Comparison of ENCODE assay signal across 19 mouse cellular contexts in genomic region chr11:59749050-59749449, GRCm38 (mm10). TPM values are rescaled to one million over a fixed set of nuclear protein-coding genes. Genes with fewer than 3 reads are reported as not detected.
"Had no signal": no experiment of that assay in that cellular context is flagged by ENCODE, and none has a peak within 500 bp of the region (broad histone marks: within the 10 kb centered on the region; RNA-seq: fewer than 3 reads in every experiment).

No protein-coding gene starts in this region.

- H3K9ac ChIP-seq: lung, embryonic 15.5 days; midbrain, embryonic 12.5 days; neural tube, embryonic 13.5 days; neural tube, embryonic 15.5 days had no signal

- DNase-seq: lung, adult 18-20 months; lung, postnatal 10 days; lung, postnatal 4 days; midbrain, embryonic 14.5 days; right cerebral cortex, adult 18-20 months; right cerebral cortex, postnatal 25 days; right cerebral cortex, postnatal 4 days; spleen, adult 18-20 months; thymus, adult 18-20 months; thymus, postnatal 14 days; thymus, postnatal 36 days had no signal

- H3K4me1 ChIP-seq: lung, embryonic 15.5 days; midbrain, embryonic 10.5 days; midbrain, embryonic 12.5 days; neural tube, embryonic 13.5 days; neural tube, embryonic 15.5 days had no signal

- H3K27me3 ChIP-seq: lung, embryonic 15.5 days; midbrain, embryonic 12.5 days; neural tube, embryonic 13.5 days; neural tube, embryonic 15.5 days had no signal

- H3K27ac ChIP-seq: lung, embryonic 15.5 days; midbrain, embryonic 10.5 days; midbrain, embryonic 12.5 days; neural tube, embryonic 13.5 days; neural tube, embryonic 15.5 days had no signal

- ATAC-seq: midbrain, embryonic 16.5 days had no signal

- H3K4me2 ChIP-seq: lung, embryonic 15.5 days; midbrain, embryonic 12.5 days; neural tube, embryonic 13.5 days; neural tube, embryonic 15.5 days had no signal

- H3K9me3 ChIP-seq: lung, embryonic 15.5 days; midbrain, embryonic 10.5 days; midbrain, embryonic 12.5 days; neural tube, embryonic 13.5 days; neural tube, embryonic 15.5 days had no signal

- H3K4me3 ChIP-seq: lung, embryonic 15.5 days; midbrain, embryonic 10.5 days; midbrain, embryonic 12.5 days; myocyte; neural tube, embryonic 13.5 days; neural tube, embryonic 15.5 days had no signal

RNA-seq across cellular contexts. Expression of gene Pld6, which starts 38.4 kb away (rescaled TPM):
- total RNA-seq: megakaryocyte, adult 5-6 weeks had no signal
